Mouse (Mus musculus) heart, embryonic 14.5 days (tissue): ENCODE measurements around the gene Ccnc. TPM values are rescaled to one million over a fixed set of nuclear protein-coding genes. Genes with fewer than 3 reads are reported as not detected.

Experiments used
- ATAC-seq: fragments of 200-750 bp; cut with Nextera tagmentation; 2 replicates; pipeline ENCODE4 v1.8.0; 2017; ENCODE audit warnings: low read depth, moderate TSS enrichment; ENCODE audit not compliant: insufficient number of reproducible peaks, insufficient read depth, low FRiP score
- H3K27ac ChIP-seq, 2 experiments: fragments of 200-500 bp in 1 of 2; fragments of 300-500 bp in 1 of 2; sonication (generic) in 1 of 2; replicated peaks in 1 of 2; 2 replicates each; pipeline ENCODE4 v1.5.1; 2012 to 2014; ENCODE audit warnings: low read depth in 2 of 2, low read length in 2 of 2, control low read depth in 1 of 2, mild to moderate bottlenecking in 1 of 2, mixed read lengths in 1 of 2; ENCODE audit not compliant: control insufficient read depth in 1 of 2, insufficient read depth in 1 of 2
- H3K27me3 ChIP-seq: fragments of 300-500 bp; sonication (generic); 2 replicates; pipeline ENCODE4 v1.6.1; 2014; ENCODE audit warnings: mild to moderate bottlenecking, low read length, control low read depth; ENCODE audit not compliant: control insufficient read depth, insufficient read depth
- H3K36me3 ChIP-seq: fragments of 300-500 bp; sonication (generic); 2 replicates; pipeline ENCODE4 v1.6.1; 2014; ENCODE audit warnings: mild to moderate bottlenecking, control low read depth, low read length, mixed read lengths; ENCODE audit not compliant: control insufficient read depth, insufficient read depth
- H3K4me1 ChIP-seq, 2 experiments: fragments of 200-500 bp in 1 of 2; fragments of 300-500 bp in 1 of 2; sonication (generic) in 1 of 2; 2 replicates each; pipeline ENCODE4 v1.6.1; 2012 to 2014; ENCODE audit warnings: low read length in 2 of 2, control low read depth in 1 of 2, mixed read lengths in 1 of 2; ENCODE audit not compliant: control insufficient read depth in 2 of 2, insufficient read depth in 2 of 2
- H3K4me2 ChIP-seq: fragments of 300-500 bp; sonication (generic); 2 replicates; pipeline ENCODE4 v1.6.1; 2014; ENCODE audit warnings: mild to moderate bottlenecking, low read length
- H3K4me3 ChIP-seq, 2 experiments: fragments of 200-500 bp in 1 of 2; fragments of 300-500 bp in 1 of 2; sonication (generic) in 1 of 2; 2 replicates each; pipeline ENCODE4 v1.5.1; 2012 to 2014; ENCODE audit warnings: low read length in 2 of 2, mild to moderate bottlenecking in 2 of 2, control low read depth in 1 of 2, low read depth in 1 of 2, moderate library complexity in 1 of 2; ENCODE audit not compliant: control insufficient read depth in 1 of 2, insufficient read depth in 1 of 2
- H3K9ac ChIP-seq: fragments of 300-500 bp; sonication (generic); 2 replicates; pipeline ENCODE4 v1.6.1; 2014; ENCODE audit warnings: mild to moderate bottlenecking, low read length
- H3K9me3 ChIP-seq: fragments of 300-500 bp; sonication (generic); 2 replicates; pipeline ENCODE4 v1.6.1; 2016; ENCODE audit warnings: low read length, control low read depth; ENCODE audit not compliant: control insufficient read depth
- WGBS: fragments of 180-500 bp; shearing (Covaris S2); extraction: QIAGEN DNeasy Blood & Tissue Kit; methylation state at CpG from one replicate; pipeline ENCODE4 v1.1.7; 2014; 5-methylcytosine and 5-hydroxymethylcytosine counted together
- polyA plus RNA-seq: library from polyadenylated mRNA; unstranded; fragments of >200 nt; fragmentation: Nextera tagmentation; extraction: Ambion mirVana; gene quantifications from 2 replicates; pipeline ENCODE4 v1.2.1, GENCODE M21; 2014

The Ccnc gene
- polyA plus RNA-seq, 1 experiment from 2014 or later, result 29.5 TPM

DNA sequence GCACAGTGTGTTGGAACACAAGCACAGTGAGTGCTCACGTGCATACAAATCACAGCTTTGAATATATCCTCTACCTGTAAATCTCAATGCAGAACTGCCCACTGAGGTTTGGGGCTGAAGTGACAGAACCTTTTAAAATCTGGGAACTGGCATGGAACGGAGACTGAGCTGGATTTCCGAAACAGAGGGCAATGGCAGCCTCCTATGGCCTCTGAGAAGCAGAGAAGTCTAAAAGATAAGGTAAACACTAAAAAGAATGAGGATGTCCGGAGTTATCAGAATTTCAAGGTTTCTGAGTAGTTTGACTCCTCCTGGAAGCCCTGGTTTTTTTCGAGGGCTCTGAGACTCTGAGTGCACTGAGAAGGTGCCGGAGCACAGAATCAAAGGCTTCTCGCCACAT, 37.3 kb upstream of the Ccnc start:
- Histone ChIP-seq H3K27ac (no peak overlapping the region), H3K9me3 (no peaks in the 10 kb centered on the region), H3K27me3 (peaks cover 83% of the 10 kb centered on the region), H3K4me3 (no peak overlapping the region), H3K9ac (no peak overlapping the region), H3K4me1 (peaks cover 0 to 10% of the 10 kb centered on the region in 2 experiments; a peak in 1 of 4 replicates), H3K36me3 (no peaks in the 10 kb centered on the region), H3K4me2 (no peak overlapping the region)
- ATAC-seq, result no peak
- 16% methylated on average over 7 of the region's 7 CpGs for WGBS

DNA sequence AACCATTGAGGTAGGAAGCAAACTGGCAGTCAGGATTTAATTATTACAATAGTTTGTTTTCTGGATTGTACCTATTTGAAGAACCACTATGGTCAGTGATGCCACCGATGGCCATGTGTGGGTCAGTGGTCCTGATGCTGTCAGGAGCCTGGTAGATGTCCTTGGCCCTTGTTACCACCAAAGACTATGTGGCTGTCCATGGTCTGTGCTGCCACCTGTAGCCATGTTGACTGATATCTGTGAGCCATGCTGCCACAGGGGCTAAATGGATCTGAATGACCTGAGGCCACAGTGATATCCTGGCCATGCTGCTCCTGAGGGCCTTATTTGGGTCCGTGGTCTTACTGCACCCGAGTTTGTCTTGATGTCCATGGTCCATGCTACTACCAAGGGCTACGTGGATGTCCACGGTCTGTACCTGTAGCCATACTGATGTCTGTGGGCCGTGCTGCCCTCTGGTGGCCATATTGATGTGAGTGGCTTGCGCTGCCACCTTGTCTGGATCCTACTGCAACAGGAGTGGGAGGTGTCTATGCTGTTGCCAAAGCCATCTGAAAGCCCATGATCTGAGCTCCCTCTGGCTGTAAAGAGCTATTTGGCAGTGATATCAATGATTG, 31.8 kb upstream of the Ccnc start:
- H3K4me3 ChIP-seq, result no peak overlapping the region
- H3K27me3 ChIP-seq, result peaks cover 33% of the 10 kb centered on the region
- no peaks in the 10 kb centered on the region for H3K9me3 ChIP-seq
- no peaks in the 10 kb centered on the region for H3K4me1 ChIP-seq
- H3K9ac ChIP-seq, result no peak overlapping the region
- no peak for ATAC-seq
- no peak overlapping the region for H3K4me2 ChIP-seq
- H3K36me3 ChIP-seq, result no peaks in the 10 kb centered on the region
- WGBS, result 23% methylated on average over 7 of the region's 7 CpGs
- no peak overlapping the region for H3K27ac ChIP-seq

DNA sequence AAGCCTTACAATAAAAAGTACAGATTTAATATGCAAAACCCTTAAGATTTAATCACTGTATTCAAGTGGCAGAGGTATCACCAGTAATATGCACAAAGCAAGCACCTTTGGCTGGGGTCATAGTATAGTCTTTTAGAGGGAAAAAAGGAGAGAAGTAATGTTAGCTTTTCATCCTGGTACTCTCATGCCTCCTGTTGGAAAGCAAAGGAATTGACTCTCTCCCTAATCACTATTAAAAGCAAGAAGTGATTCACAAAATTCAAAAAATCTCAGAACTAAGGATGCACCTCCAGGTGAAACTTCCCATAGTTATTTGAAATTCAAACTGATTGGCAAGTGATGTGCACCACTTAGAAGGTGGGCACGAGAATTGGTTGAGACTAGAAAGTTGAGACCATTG, 22.5 kb upstream of the Ccnc start:
- 49% methylated on average over 1 of the region's 1 CpGs for WGBS

DNA sequence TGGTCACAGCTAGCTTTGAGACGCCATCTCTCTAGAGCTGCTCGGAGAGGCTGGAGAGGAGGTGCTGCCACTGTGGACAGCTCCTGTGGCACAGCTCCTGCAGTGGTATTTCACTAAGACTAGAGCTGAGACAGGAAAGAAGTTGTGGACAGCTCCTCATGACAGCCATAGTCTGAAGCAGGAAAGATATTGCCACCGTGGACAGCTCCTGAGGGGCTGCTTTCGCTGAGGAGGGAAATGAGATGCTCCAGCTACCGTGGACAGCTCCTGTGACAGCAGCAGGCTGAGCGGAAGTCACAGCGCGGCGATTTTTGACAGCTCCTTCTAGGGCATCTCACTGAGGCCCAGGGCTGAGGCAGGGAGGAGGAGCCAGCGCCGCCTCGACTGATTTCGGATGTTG, 15.4 kb upstream of the Ccnc start:
- Histone ChIP-seq H3K9me3 (no peaks in the 10 kb centered on the region), H3K4me3 (no peak overlapping the region), H3K36me3 (no peaks in the 10 kb centered on the region), H3K4me1 (no peaks in the 10 kb centered on the region), H3K4me2 (peak overlapping the region; percentile 40; the same call in 1 of the 2 replicates), H3K9ac (no peak overlapping the region), H3K27ac (no peak overlapping the region), H3K27me3 (no peaks in the 10 kb centered on the region)
- ATAC-seq, result peak; percentile 87
- WGBS, result 2% methylated on average over 13 of the region's 13 CpGs

More for the DNA sequence above, 22.5 kb upstream of the Ccnc start:
- Histone ChIP-seq H3K27ac (no peak overlapping the region), H3K4me2 (no peak overlapping the region), H3K9ac (no peak overlapping the region), H3K4me3 (no peak overlapping the region), H3K4me1 (no peaks in the 10 kb centered on the region), H3K36me3 (no peaks in the 10 kb centered on the region), H3K27me3 (no peaks in the 10 kb centered on the region), H3K9me3 (no peaks in the 10 kb centered on the region)
- ATAC-seq, result no peak

DNA sequence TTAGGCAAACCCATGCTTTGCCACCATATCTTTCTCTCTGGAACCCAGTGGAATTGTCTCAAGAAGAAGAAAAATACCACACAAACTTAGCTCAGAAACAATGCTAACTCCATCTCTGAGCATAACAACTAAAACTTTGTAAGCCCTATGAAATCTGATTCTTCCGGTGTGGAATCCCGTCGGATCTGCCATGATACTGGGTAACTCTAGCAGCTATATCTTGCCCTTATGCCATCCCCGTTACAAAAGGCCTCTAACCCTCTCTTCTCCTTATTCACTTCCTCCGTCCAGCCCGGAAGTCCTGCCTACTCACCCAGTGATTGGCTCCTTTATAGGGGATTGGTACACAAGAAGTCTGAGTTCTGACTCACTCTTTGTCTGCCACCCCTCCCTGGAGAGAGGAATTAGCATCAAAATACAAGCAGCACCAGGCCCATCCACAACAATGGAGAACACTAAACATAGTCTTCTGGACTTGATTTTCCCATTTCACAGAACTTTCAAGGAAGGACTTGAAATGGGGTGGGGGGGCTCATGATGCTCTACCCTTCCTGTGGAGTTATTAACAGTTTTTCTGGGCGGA, 4.7 kb upstream of the Ccnc start:
- no peak for ATAC-seq
- Histone ChIP-seq H3K4me2 (no peak overlapping the region), H3K36me3 (no peaks in the 10 kb centered on the region), H3K4me3 (no peak overlapping the region), H3K9me3 (no peaks in the 10 kb centered on the region), H3K9ac (no peak overlapping the region), H3K27ac (no peak overlapping the region), H3K4me1 (no peaks in the 10 kb centered on the region), H3K27me3 (no peaks in the 10 kb centered on the region; the same call in 1 of the 2 replicates)
- WGBS, result 57% methylated on average over 7 of the region's 7 CpGs

DNA sequence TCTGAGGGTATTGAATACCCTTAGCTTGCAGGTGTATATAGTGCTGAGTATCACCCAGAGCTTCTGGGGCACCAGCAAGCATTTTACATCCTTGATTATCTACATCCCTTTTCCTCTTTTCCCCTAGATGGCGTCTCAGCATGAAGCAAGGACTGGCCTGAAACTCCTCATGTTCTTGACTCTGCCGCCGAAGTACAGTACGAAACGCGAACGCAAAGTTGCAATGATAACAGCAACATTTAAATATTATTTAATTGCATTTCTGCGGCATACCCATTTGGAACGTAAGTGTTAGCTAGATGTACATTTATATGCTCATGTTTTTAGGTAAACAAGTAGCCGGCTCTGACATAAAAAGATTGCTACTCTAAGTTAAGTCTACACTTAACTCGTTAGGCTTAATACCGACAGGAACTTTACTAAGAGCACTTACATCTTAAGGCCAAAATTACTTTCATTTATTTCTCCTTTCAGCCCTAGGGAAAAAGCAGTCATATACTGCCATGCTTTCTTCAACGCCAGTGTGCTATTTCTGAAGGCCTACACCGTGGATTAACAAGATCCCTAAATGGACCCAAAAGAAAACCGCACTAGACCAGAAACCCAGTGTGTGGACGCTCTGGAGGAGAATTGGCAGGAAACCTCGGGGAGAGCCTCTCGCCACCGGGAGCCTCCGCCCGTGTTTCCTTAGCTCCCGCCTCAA, 438 bp upstream of the Ccnc start:
- ATAC-seq, result no peak
- peaks cover 2 to 5% of the 10 kb centered on the region in 2 experiments; a peak in 3 of 4 replicates for H3K4me1 ChIP-seq
- WGBS, result 1% methylated on average over 22 of the region's 22 CpGs

DNA sequence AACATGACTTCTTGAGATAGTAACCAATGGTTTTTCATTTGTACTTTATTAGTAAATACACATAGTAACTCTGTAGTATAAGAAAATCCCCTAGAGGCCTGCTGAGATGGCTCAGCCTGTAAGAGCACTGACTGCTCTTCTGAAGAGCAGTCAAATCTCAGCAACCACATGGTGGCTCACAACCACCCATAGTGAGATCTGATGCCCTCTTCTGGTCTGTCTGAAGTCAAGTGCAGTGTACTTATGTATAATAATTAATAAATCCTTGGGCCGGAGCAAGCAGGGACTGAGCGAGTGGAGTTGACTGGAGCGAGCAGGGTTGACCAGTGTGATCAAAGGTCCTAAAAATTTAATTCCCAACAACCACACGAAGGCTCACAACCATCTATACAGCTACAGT, 11.7 kb downstream of the Ccnc start:
- Histone ChIP-seq H3K27ac (no peak overlapping the region), H3K27me3 (no peaks in the 10 kb centered on the region), H3K4me3 (no peak overlapping the region), H3K36me3 (peaks cover 40% of the 10 kb centered on the region), H3K4me2 (no peak overlapping the region), H3K9ac (no peak overlapping the region), H3K4me1 (no peaks in the 10 kb centered on the region), H3K9me3 (no peaks in the 10 kb centered on the region)
- 87% methylated on average over 4 of the region's 4 CpGs for WGBS
- no peak for ATAC-seq

More for the DNA sequence above, 438 bp upstream of the Ccnc start:
- Histone ChIP-seq H3K36me3 (no peaks in the 10 kb centered on the region), H3K9me3 (no peaks in the 10 kb centered on the region), H3K27me3 (no peaks in the 10 kb centered on the region), H3K9ac (peak overlapping the region; percentile 92), H3K4me2 (peak overlapping the region; percentile 81), H3K4me3 (peak overlapping the region; percentile 90 to 91), H3K27ac (peak overlapping the region; percentile 65 to 70)
